Mouse (Mus musculus): ENCODE results near the gene Prdx3. TPM values are rescaled to one million over a fixed set of nuclear protein-coding genes. Genes with fewer than 3 reads are reported as not detected.

The Prdx3 gene
- total RNA-seq (2021): 10 to 100 TPM; 69.0 to 71.2 TPM

GRCm38 (mm10) chr19:60874064-60874694 is at the start of gene Prdx3:
TSS of gene Prdx3 (minus strand) at chr19:60874556.
- intact Hi-C loops (cut with DNase I): no loop called here
- DNase-seq (ENCODE audit: low spot score in 2 of 2): peak; percentile 92 to 97

- intact Hi-C loops (cut with DNase I): no loop called here
- peak; percentile 15 to 75 for DNase-seq (ENCODE audit: low spot score in 2 of 2)
These were observed 42.7 kb upstream of the Prdx3 start for GRCm38 (mm10) chr19:60916869-60917570.

GRCm38 (mm10) chr19:60915862-60916261 is 41.5 kb upstream of the Prdx3 start:
- DNase-seq (ENCODE audit: low spot score in 2 of 2): no peak
- intact Hi-C loops (cut with DNase I): no loop called here

- intact Hi-C loops (cut with DNase I): no loop called here
- DNase-seq (ENCODE audit: low spot score in 2 of 2): no peak
These were observed 40.9 kb upstream of the Prdx3 start for GRCm38 (mm10) chr19:60915236-60915635.

DNA sequence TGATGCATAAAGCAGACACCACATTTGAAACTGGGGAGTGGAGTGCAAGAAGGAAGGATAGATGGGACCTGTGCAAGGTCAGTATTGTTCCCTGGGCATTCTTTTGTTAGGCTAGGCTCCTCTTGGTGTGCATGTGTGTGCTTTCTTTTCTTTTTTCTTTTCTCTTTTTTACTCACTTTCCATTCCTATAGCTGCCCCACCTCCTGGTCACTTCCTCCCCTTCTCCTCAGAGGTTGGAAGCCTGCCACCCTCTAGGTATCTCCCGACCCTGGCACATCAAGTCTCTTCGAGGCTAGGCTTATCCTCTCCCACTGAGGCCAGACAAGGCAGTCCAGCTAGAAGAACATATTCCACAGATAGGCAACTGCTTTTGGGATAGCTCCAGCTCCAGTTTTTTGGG is 37.3 kb upstream of the Prdx3 start:
- no peak for DNase-seq (ENCODE audit: low spot score in 2 of 2)
- intact Hi-C loops (cut with DNase I): no loop called here

GRCm38 (mm10) chr19:60910304-60910703 is 35.9 kb upstream of the Prdx3 start:
- intact Hi-C loops (cut with DNase I): no loop called here
- no peak for DNase-seq (ENCODE audit: low spot score in 2 of 2)

- intact Hi-C loops (cut with DNase I): no loop called here
These were observed 31.1 kb upstream of the Prdx3 start for GRCm38 (mm10) chr19:60905477-60905876.

GRCm38 (mm10) chr19:60903971-60904370 is 29.6 kb upstream of the Prdx3 start:
- intact Hi-C loops (cut with DNase I): no loop called here
- DNase-seq (ENCODE audit: low spot score in 2 of 2): no peak

More at GRCm38 (mm10) chr19:60905477-60905876, 31.1 kb upstream of the Prdx3 start:
- no peak for DNase-seq (ENCODE audit: low spot score in 2 of 2)

- DNase-seq (ENCODE audit: low spot score in 2 of 2): no peak
- intact Hi-C loops (cut with DNase I): no loop called here
These were observed 28.8 kb upstream of the Prdx3 start for GRCm38 (mm10) chr19:60903139-60903538.

DNA sequence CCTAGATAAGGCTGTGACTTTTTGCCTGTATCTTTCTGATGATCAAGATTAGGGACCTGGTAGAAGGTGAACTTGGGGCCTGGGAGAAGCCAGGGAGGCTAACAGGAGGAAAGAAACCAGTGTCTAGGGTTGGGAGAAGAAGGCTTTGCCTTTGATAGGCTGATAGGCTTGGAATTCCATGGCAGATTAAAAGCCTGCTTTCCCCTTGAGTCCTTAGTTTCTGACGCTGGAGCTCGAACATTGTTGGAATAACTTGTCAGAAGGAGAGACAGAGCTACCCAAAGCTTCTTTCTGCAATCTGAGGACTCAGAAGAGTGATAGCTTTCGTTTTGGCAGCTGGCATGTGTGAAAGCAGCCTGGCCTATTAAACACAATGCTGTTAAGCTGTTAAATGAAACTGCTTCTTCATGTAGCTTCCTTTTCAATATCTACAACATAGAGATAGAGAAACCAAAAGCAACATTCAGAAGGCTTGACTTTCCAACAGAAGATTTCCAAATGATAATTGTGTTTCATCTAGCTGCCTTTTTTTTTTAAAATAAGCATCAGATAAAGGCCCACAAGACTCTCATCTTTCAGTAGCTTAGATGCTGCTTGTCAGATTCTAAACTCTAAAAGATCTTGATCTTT is 21.0 kb upstream of the Prdx3 start:
- no peak for DNase-seq (ENCODE audit: low spot score in 2 of 2)
- intact Hi-C loops (cut with DNase I): no loop called here

GRCm38 (mm10) chr19:60891934-60892547 is 17.7 kb upstream of the Prdx3 start:
- intact Hi-C loops (cut with DNase I): no loop called here
- peak; percentile 46 to 53 for DNase-seq (ENCODE audit: low spot score in 2 of 2)

DNA sequence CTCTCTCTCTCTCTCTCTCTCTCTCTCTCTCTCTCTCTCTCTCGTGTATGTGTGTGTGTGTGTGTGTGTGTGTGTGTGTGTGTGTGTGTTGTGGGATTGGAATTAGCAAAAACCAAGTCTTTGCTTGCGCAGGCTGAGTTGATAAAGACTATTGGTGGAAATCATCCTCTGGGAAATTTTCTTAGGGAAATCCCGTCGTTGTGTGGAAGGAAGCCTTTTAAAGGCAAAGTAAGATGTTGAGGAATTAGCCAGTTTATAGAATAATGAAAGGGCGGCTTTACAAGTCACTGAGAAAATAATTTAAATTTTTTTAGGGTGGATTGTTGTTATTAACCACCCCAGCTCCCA is 16.7 kb upstream of the Prdx3 start:
- intact Hi-C loops (cut with DNase I): no loop called here
- peak; percentile 4 to 29 for DNase-seq (ENCODE audit: low spot score in 2 of 2)

GRCm38 (mm10) chr19:60890391-60891122 is 16.2 kb upstream of the Prdx3 start:
- DNase-seq (ENCODE audit: low spot score in 2 of 2): peak in 1 of 2 experiments; percentile 66
- intact Hi-C loops (cut with DNase I): no loop called here

GRCm38 (mm10) chr19:60889714-60890315 is 15.5 kb upstream of the Prdx3 start, which contains the start of gene Grk5:
TSS of gene Grk5 (plus strand) at chr19:60889749.
- peak; percentile 96 for DNase-seq (ENCODE audit: low spot score in 2 of 2)
- intact Hi-C loops (cut with DNase I): loop anchor here (1.0 to 10.0 kb wide), 2 partner anchors 194 to 335 kb away; partner anchors contain the start of gene Csf2ra

DNA sequence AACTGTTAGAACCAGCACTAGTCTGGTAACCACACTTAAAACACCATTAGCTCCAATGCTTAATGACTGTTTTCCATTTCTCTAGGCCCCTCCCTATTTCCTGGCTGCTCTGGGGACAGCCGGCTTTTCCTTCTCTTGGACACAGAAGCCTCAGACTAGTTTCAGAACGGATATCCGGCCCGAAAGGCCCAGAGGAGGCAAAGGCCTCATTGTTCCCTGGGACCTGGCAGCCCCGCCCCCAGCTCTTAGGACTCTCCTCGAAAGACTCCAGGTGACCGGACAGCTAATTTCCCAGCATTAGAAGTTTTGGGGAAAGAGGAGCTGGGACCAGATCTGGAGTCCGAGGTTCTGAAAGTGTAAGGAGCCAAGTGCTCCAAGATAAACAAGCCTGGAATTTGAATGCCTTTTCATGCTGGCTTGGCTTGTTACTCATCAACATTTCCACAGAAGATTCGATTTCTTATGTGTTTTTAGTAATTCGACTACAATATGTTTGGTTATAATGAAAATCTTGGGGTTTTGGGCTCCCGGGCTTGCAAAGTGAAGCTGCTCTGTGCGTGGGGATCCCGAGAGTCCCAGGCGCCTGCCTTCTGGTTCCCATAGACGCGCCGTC is 14.9 kb upstream of the Prdx3 start:
- intact Hi-C loops (cut with DNase I): loop anchor here (1.0 to 10.0 kb wide), 2 partner anchors 195 to 336 kb away; partner anchors contain the start of gene Csf2ra
- peak in 1 of 2 experiments; percentile 28 for DNase-seq (ENCODE audit: low spot score in 2 of 2)

DNA sequence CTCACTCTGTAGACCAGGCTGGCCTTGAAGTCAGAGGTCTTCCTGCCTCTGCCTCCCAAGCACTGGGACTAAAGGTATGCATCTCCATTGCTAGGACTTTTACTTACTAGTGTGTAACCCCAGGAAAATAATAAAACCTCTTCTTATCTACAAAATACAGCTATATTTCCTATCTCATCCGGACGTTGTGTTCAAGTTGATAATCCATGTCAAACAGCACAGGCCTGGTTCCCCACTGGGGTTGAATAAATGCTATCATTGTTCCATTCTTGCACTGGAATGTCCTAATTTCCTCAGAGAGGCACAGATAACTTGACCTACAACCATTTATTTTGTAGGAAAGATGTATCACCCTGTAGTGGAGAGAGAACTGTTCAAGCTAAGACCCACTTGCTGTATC is 13.3 kb upstream of the Prdx3 start:
- DNase-seq (ENCODE audit: low spot score in 2 of 2): no peak
- intact Hi-C loops (cut with DNase I): loop anchor here (10.0 kb wide), 1 partner anchor 337 kb away; the partner anchor contains the start of gene Csf2ra

GRCm38 (mm10) chr19:60883129-60883528 is 8.8 kb upstream of the Prdx3 start:
- intact Hi-C loops (cut with DNase I): loop anchor here (10.0 kb wide), 1 partner anchor 342 kb away; the partner anchor contains the start of gene Csf2ra
- peak; percentile 48 to 71 for DNase-seq (ENCODE audit: low spot score in 2 of 2)

- intact Hi-C loops (cut with DNase I): no loop called here
- DNase-seq (ENCODE audit: low spot score in 2 of 2): peak in 1 of 2 experiments; percentile 60
These were observed 855 bp downstream of the Prdx3 start for GRCm38 (mm10) chr19:60873501-60873900.

DNA sequence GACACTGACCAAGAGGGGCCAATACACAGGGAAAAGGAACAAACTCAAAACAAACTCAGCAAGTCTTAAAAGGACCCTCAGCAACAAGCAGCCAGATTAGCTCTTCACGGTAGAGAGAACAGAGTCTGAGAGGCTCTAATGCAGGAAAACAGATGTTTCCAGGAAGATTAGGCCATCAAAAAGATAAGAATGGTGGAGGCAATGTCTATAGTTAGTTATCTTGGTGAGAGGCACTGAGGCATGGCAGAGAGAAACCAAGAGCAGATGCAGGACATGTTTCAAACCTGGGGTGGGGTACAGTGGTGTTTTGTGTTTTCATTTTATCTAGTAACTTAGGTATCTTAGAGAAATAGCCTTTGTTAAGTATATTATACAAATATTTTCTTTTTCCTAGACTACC is 2.1 kb downstream of the Prdx3 start:
- DNase-seq (ENCODE audit: low spot score in 2 of 2): no peak
- intact Hi-C loops (cut with DNase I): no loop called here

All from left cerebral cortex, postnatal 25 days (tissue).